Mouse (Mus musculus): ENCODE measurements around the gene Krt81.

DNA sequence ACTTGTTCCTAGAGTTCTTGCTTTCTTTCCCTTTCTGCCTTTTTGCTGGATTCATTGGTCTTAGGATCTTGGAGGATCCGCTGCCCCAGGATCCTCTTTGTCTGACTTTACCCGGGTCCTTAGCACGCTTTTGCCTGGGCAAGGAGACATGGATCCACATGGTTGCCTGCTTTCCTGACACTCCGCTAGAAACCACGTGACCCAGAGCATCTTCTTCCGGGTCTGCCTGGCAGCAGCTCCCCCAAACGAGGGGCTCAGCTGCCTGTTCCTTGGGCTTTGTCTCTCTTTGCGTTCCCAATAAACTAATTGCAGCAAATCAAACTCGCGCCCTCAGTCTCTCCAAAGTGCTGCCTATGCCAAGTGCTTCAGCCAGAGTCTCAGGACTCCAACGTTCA lies 16.1 kb upstream of the Krt81 start:
- TF ChIP-seq POLR2A (IDR thresholded peaks at IDR 0.05; ENCODE audit: low read depth, low read length) (no peak), CTCF (IDR thresholded peaks at IDR 0.05; ENCODE audit: extremely low read depth, insufficient read length, insufficient replicate concordance, low read depth, low read length) (no peak)

All from small intestine, adult 2 months (tissue).